Mouse (Mus musculus) heart, adult 2 months (tissue): ENCODE data around the gene Arhgap31.
A peak's percentile ranks its signal among the peaks of the same experiment; 100 is the strongest.

Experiments used
- CTCF ChIP-seq: fragments of 200-600 bp; IDR thresholded peaks from 2 replicates; pipeline ENCODE4 v1.8.1; 2022; ENCODE audit warnings: antibody characterized with exemption, mild to moderate bottlenecking, moderate library complexity
- EP300 ChIP-seq: fragments of 200-500 bp; IDR thresholded peaks from 2 replicates; pipeline ENCODE4 v1.6.1; 2011; ENCODE audit warnings: low read depth, low read length, control low read depth; ENCODE audit not compliant: insufficient read depth
- POLR2A ChIP-seq: fragments of 200-500 bp; IDR thresholded peaks from 2 replicates; pipeline ENCODE4 v1.6.1; 2011; ENCODE audit warnings: mild to moderate bottlenecking, low read depth, low read length, control low read depth; ENCODE audit not compliant: insufficient read depth

DNA sequence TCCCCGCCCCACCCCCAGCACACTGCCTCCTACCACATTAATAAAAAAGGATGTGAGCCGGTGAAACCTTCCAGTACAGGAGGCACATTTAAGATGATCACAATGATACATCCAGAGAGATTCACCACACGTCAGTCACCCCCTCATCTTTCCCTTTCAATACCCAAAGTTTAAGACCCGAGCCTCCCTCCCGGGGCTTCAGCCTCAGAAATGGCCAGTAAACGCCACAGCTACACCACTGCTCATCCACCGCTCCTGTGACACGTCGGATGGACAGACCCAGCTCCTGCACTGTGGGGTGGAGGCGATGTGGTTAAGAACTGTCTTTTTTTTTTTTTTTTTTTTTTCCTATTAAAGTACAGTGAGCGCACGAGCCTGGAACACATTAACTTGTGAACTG, 969 bp downstream of the Arhgap31 start:
- no peak for TF ChIP-seq EP300
- TF ChIP-seq POLR2A, result 0 out of 2 replicates have a peak, but pooled peaks have one; percentile 21
- TF ChIP-seq CTCF, result no peak
